Mouse (Mus musculus) ES-E14 (cell line): Measurements from ENCODE around the gene Spry1. TPM values are rescaled to one million over a fixed set of nuclear protein-coding genes. Genes with fewer than 3 reads are reported as not detected.

ENCODE experiments used
- DNase-seq: peaks from one replicate; pipeline ENCODE4 v3.0.0-alpha.2; 2013; ENCODE audit warnings: low read depth, low spot score
- H3K27ac ChIP-seq: 2 replicates; pipeline ENCODE4 v1.5.1; 2012; ENCODE audit warnings: low read depth, mild to moderate bottlenecking, low read length, moderate library complexity, mixed read lengths; ENCODE audit not compliant: poor library complexity, insufficient read depth, severe bottlenecking
- H3K36me3 ChIP-seq: 2 replicates; pipeline ENCODE4 v1.6.1; 2012; ENCODE audit warnings: mild to moderate bottlenecking, low read length, moderate library complexity, mixed read lengths; ENCODE audit not compliant: control insufficient read depth, poor library complexity, insufficient read depth, severe bottlenecking
- H3K4me1 ChIP-seq, 2 experiments: fragments of 150-350 bp in 1 of 2; sonication (generic) in 1 of 2; 2 replicates each; pipeline ENCODE4 v1.6.1; 2012; ENCODE audit warnings: low read length in 2 of 2, mild to moderate bottlenecking in 1 of 2, mixed read lengths in 1 of 2; ENCODE audit not compliant: control insufficient read depth in 2 of 2, insufficient read depth in 2 of 2, poor library complexity in 1 of 2
- H3K4me3 ChIP-seq, 2 experiments: fragments of 150-350 bp in 1 of 2; sonication (generic) in 1 of 2; 2 replicates each; pipeline ENCODE4 v1.5.1; 2012; ENCODE audit warnings: low read length in 2 of 2, low read depth in 1 of 2, mild to moderate bottlenecking in 1 of 2, mixed read lengths in 1 of 2; ENCODE audit not compliant: insufficient read depth in 1 of 2, poor library complexity in 1 of 2, severe bottlenecking in 1 of 2
- H3K9ac ChIP-seq: 2 replicates; pipeline ENCODE4 v1.6.1; 2012; ENCODE audit warnings: low read depth, mild to moderate bottlenecking, low read length, mixed read lengths; ENCODE audit not compliant: poor library complexity, insufficient read depth, severe bottlenecking
- H3K9me3 ChIP-seq: fragments of 150-350 bp; sonication (generic); 2 replicates; pipeline ENCODE4 v1.6.1; 2012; ENCODE audit warnings: low read depth, mild to moderate bottlenecking, low read length; ENCODE audit not compliant: control insufficient read depth, insufficient read depth
- CHD2 ChIP-seq: IDR thresholded peaks from 2 replicates; pipeline ENCODE4 v1.6.1; 2014; ENCODE audit warnings: mild to moderate bottlenecking, low read depth, low read length, inconsistent platforms
- HCFC1 ChIP-seq: IDR thresholded peaks from 2 replicates; pipeline ENCODE4 v1.6.1; 2012; ENCODE audit warnings: low read length, inconsistent platforms, borderline replicate concordance; ENCODE audit not compliant: insufficient read depth
- MAFK ChIP-seq: IDR thresholded peaks from 2 replicates; pipeline ENCODE4 v1.6.1; 2014; ENCODE audit warnings: mild to moderate bottlenecking, low read depth, low read length, inconsistent platforms; ENCODE audit not compliant: insufficient read depth
- ZC3H11A ChIP-seq: IDR thresholded peaks from 2 replicates; pipeline ENCODE4 v1.6.1; 2012; ENCODE audit warnings: low read depth, mild to moderate bottlenecking, inconsistent platforms, low read length, borderline replicate concordance
- ZNF384 ChIP-seq: IDR thresholded peaks from 2 replicates; pipeline ENCODE4 v1.6.1; 2012; ENCODE audit warnings: low read depth, low read length, inconsistent platforms
- in situ Hi-C, 2 experiments: fragments of 600-800 bp; cut with MboI; formaldehyde crosslinking; loops; one replicate each; pipeline ENCODE4 v1.15.1; 2025; ENCODE audit warnings: low sequenced_read_pairs in 2 of 2, inconsistent platforms in 1 of 2; ENCODE audit not compliant: unreplicated experiment in 2 of 2
- total RNA-seq: library from RNA; depleted of rRNA; stranded (reverse); fragments of 300-350 nt; gene quantifications from 2 replicates; pipeline ENCODE4 v1.2.3, GENCODE M21; 2012

The Spry1 gene
- total RNA-seq, 1 experiment = 7.1 TPM

GRCm38 (mm10) chr3:37616586-37617547, 22.9 kb upstream of the Spry1 start:
- DNase-seq = no peak
- no peaks in the 10 kb centered on the region for H3K9me3 ChIP-seq
- no peak overlapping the region for H3K27ac ChIP-seq
- no peaks in the 10 kb centered on the region; a peak in 1 of 4 replicates for H3K4me1 ChIP-seq
- no peak overlapping the region for H3K4me3 ChIP-seq
- TF ChIP-seq CHD2 (no peak), HCFC1 (no peak), MAFK (no peak), ZC3H11A (no peak)
- H3K9ac ChIP-seq = no peak overlapping the region
- H3K36me3 ChIP-seq = no peaks in the 10 kb centered on the region
- in situ Hi-C loops = loop anchor here (25.0 kb wide), 2 partner anchors 370 to 570 kb away; no protein-coding TSS in a partner anchor

GRCm38 (mm10) chr3:37632246-37632645, 7.5 kb upstream of the Spry1 start:
- Histone ChIP-seq H3K4me1 (no peaks in the 10 kb centered on the region), H3K27ac (no peak overlapping the region), H3K9ac (no peak overlapping the region), H3K9me3 (no peaks in the 10 kb centered on the region), H3K36me3 (no peaks in the 10 kb centered on the region), H3K4me3 (no peak overlapping the region)
- DNase-seq = no peak
- in situ Hi-C loops = no loop called here
- TF ChIP-seq ZNF384 (no peak), MAFK (no peak), ZC3H11A (no peak), HCFC1 (no peak), CHD2 (no peak)

DNA sequence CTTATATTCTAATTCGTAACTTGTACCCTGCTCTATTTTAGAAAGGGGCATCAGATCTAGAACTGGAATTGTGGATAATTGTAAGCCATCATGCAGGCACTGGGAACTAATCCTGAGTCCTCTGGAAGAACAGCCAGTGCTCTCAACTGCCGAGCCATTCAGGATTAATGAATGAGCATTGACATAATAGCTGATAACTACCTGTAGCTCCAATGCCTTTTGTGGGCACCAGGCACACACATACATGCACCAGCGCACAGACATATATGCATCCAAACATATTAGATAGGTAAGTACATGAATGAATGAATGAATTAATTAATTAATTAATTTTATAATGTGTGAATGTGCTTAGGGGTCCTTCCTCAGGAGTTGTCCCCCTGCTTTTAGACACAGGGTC, 7.0 kb upstream of the Spry1 start:
- Histone ChIP-seq H3K27ac (no peak overlapping the region), H3K4me3 (no peak overlapping the region), H3K4me1 (no peaks in the 10 kb centered on the region), H3K9ac (no peak overlapping the region), H3K9me3 (no peaks in the 10 kb centered on the region), H3K36me3 (no peaks in the 10 kb centered on the region)
- in situ Hi-C loops = no loop called here
- no peak for DNase-seq
- no peak for TF ChIP-seq MAFK
- TF ChIP-seq ZNF384 = no peak
- TF ChIP-seq HCFC1 = no peak
- no peak for TF ChIP-seq ZC3H11A

- H3K4me3 ChIP-seq = no peak overlapping the region
- no peaks in the 10 kb centered on the region for H3K36me3 ChIP-seq
- H3K27ac ChIP-seq = no peak overlapping the region
- H3K9me3 ChIP-seq = no peaks in the 10 kb centered on the region
- in situ Hi-C loops = no loop called here
- no peak overlapping the region for H3K9ac ChIP-seq
- no peak for DNase-seq
- no peaks in the 10 kb centered on the region for H3K4me1 ChIP-seq
- no peak for TF ChIP-seq ZNF384
- no peak for TF ChIP-seq MAFK
- no peak for TF ChIP-seq CHD2
- TF ChIP-seq ZC3H11A = no peak
- TF ChIP-seq HCFC1 = no peak
Measured at GRCm38 (mm10) chr3:37634648-37635047, 5.1 kb upstream of the Spry1 start.

DNA sequence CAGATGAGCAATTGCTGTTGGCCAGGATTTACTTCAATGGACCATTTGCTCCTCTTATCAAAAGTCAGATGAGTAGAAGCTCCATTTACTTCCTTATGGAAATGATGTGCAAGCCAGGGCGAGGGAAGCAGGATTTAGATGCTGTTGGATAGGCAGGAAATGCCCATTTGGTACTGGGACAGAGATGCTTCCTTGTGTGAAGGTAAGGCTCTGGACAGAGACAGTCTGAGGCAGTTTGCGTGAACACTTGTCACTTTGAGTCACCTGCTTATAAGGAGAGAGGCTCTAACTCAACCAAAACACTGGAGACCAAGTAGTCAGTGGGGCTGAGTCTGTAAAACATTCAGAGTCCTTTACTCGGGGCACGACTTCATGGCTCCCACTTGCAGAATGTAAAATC, 2.8 kb upstream of the Spry1 start:
- Histone ChIP-seq H3K36me3 (no peaks in the 10 kb centered on the region), H3K4me3 (no peak overlapping the region), H3K9ac (no peak overlapping the region), H3K4me1 (no peaks in the 10 kb centered on the region; a peak in 1 of 4 replicates), H3K27ac (no peak overlapping the region), H3K9me3 (no peaks in the 10 kb centered on the region)
- in situ Hi-C loops = no loop called here
- TF ChIP-seq ZC3H11A = no peak
- no peak for TF ChIP-seq HCFC1
- TF ChIP-seq CHD2 = no peak
- no peak for TF ChIP-seq MAFK
- TF ChIP-seq ZNF384 = no peak
- no peak for DNase-seq
